Mouse (Mus musculus) frontal cortex, postnatal 36 days (tissue): ENCODE results near the gene Scgb1a1.
"Not testable (repeated sequence)": the region's sequence is repeated elsewhere in the genome, so short reads cannot be mapped to it uniquely, and the experiment has no call there.

Source experiments
- DNase-seq, 2 experiments: peaks; one replicate each; pipeline ENCODE4 v3.0.0; 2022; ENCODE audit warnings: low spot score in 2 of 2

Scgb1a1 gene

GRCm38 (mm10) chr19:9067292-9067691, 20.5 kb downstream of the Scgb1a1 start:
- DNase-seq, result no peak

GRCm38 (mm10) chr19:9065621-9066561, 21.9 kb downstream of the Scgb1a1 start:
- DNase-seq, result peak; percentile 21 to 55

- no peak for DNase-seq
Measured at GRCm38 (mm10) chr19:9063831-9064230, 23.9 kb downstream of the Scgb1a1 start.

GRCm38 (mm10) chr19:9062822-9063221, 24.9 kb downstream of the Scgb1a1 start:
- no peak for DNase-seq

GRCm38 (mm10) chr19:9061221-9061893, 26.4 kb downstream of the Scgb1a1 start:
- DNase-seq, result no peak

- DNase-seq, result no peak
Measured at GRCm38 (mm10) chr19:9060103-9060502, 27.7 kb downstream of the Scgb1a1 start.

GRCm38 (mm10) chr19:9059391-9059790, 28.4 kb downstream of the Scgb1a1 start:
- DNase-seq, result no peak

GRCm38 (mm10) chr19:9058944-9059343, 28.8 kb downstream of the Scgb1a1 start:
- no peak for DNase-seq

GRCm38 (mm10) chr19:9058331-9058884, 29.4 kb downstream of the Scgb1a1 start:
- no peak for DNase-seq

- no peak for DNase-seq
Measured at GRCm38 (mm10) chr19:9057679-9058078, 30.1 kb downstream of the Scgb1a1 start.

GRCm38 (mm10) chr19:9055703-9056355, 31.9 kb downstream of the Scgb1a1 start:
- no peak for DNase-seq

GRCm38 (mm10) chr19:9055153-9055552, 32.6 kb downstream of the Scgb1a1 start:
- DNase-seq, result no peak

- no peak for DNase-seq
Measured at GRCm38 (mm10) chr19:9052803-9053431, 34.8 kb downstream of the Scgb1a1 start.

- DNase-seq, result not testable (repeated sequence)
Measured at GRCm38 (mm10) chr19:9051985-9052384, 35.8 kb downstream of the Scgb1a1 start.

GRCm38 (mm10) chr19:9050294-9051229, 37.2 kb downstream of the Scgb1a1 start:
- DNase-seq, result no peak

GRCm38 (mm10) chr19:9048981-9049687, 38.6 kb downstream of the Scgb1a1 start:
- DNase-seq, result no peak

GRCm38 (mm10) chr19:9047946-9048387, 39.8 kb downstream of the Scgb1a1 start:
- DNase-seq, result no peak

- DNase-seq, result no peak
Measured at GRCm38 (mm10) chr19:9047207-9047945, 40.4 kb downstream of the Scgb1a1 start.

- DNase-seq, result no peak
Measured at GRCm38 (mm10) chr19:9044291-9044690, 43.5 kb downstream of the Scgb1a1 start.
